Mouse (Mus musculus): ENCODE results near the gene Olfr791.

GRCm38 (mm10) chr10:129490101-129490500 is 31.5 kb upstream of the Olfr791 start:
- TF ChIP-seq CTCF (IDR thresholded peaks at IDR 0.05; ENCODE audit: borderline replicate concordance, insufficient read depth, low read depth, low read length), result no peak
- no peak for TF ChIP-seq POLR2A (IDR thresholded peaks at IDR 0.05; ENCODE audit: borderline replicate concordance, insufficient read depth, low read length)

Data from cerebellum, adult 2 months (tissue).